Mouse (Mus musculus) neutrophil, adult 83 days (primary cell): Measurements from ENCODE around the gene Prp2. TPM values are rescaled to one million over a fixed set of nuclear protein-coding genes. Genes with fewer than 3 reads are reported as not detected.

Experiments
- total RNA-seq, 2 experiments: library from RNA; stranded (reverse); gene quantifications; one replicate each; pipeline ENCODE4 v1.2.4; 2023

Gene Prp2
- not detected for total RNA-seq

DNA sequence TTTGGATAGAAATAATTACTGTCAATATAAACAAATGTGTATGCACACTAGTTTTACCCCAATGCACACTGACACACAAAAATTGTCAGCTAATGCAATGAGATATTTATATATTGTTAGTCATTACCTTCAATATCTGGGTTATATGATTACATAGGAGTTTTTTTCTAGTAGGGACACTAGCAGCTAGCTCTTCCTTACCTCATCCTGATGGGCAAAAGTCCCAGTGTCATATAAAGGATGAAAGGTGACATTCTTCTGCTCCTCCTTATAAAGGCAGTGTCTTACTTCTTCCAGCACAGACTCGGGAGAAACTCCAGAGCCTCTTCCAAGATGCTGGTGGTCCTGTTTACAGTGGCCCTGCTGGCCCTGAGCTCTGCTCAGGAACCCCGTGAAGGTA lies at the start of gene Prp2:
Prp2 (plus strand) TSS at position 301 of the 400 bp plus-strand sequence.

DNA sequence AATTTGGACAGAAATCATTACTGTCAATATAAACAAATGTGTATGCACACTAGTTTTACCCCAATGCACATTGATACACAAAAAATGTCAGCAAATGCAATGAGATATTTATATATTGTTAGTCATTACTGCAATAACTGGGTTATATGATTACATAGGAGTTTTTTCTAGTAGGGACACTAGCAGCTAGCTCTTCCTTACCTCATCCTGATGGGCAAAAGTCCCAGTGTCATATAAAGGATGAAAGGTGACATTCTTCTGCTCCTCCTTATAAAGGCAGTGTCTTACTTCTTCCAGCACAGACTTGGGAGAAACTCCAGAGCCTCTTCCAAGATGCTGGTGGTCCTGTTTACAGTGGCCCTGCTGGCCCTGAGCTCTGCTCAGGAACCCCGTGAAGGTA lies 26.2 kb upstream of the Prp2 start, which contains the start of gene Prh1:
Prh1 (plus strand) TSS at position 301 of the 400 bp plus-strand sequence.

Other genes starting within 250 kb of the Prp2 start
- gene Gm8882, start 231.8 kb upstream of the Prp2 start, total RNA-seq: not detected
- not detected for gene Prh1, start 26.1 kb upstream of the Prp2 start, total RNA-seq
- not detected for gene A630073D07Rik, start 55.6 kb downstream of the Prp2 start, total RNA-seq
- gene Tas2r120, start 61.0 kb downstream of the Prp2 start, total RNA-seq: not detected
- not detected for gene Tas2r121, start 105.1 kb downstream of the Prp2 start, total RNA-seq
- gene Tas2r122, start 116.0 kb downstream of the Prp2 start, total RNA-seq: not detected
- not detected for gene Tas2r115, start 142.1 kb downstream of the Prp2 start, total RNA-seq
- gene Tas2r124, start 158.8 kb downstream of the Prp2 start, total RNA-seq: not detected
- gene Tas2r102, start 166.2 kb downstream of the Prp2 start, total RNA-seq: not detected
- not detected for gene Tas2r136, start 182.2 kb downstream of the Prp2 start, total RNA-seq
- not detected for gene Tas2r117, start 206.9 kb downstream of the Prp2 start, total RNA-seq